Mouse (Mus musculus) retina, embryonic 14.5 days (tissue): Measurements from ENCODE around the gene Nfix.

ENCODE experiments used
- DNase-seq: peaks from one replicate; pipeline ENCODE4 v3.0.0-alpha.2; 2015; ENCODE audit warnings: low spot score

The Nfix gene

DNA sequence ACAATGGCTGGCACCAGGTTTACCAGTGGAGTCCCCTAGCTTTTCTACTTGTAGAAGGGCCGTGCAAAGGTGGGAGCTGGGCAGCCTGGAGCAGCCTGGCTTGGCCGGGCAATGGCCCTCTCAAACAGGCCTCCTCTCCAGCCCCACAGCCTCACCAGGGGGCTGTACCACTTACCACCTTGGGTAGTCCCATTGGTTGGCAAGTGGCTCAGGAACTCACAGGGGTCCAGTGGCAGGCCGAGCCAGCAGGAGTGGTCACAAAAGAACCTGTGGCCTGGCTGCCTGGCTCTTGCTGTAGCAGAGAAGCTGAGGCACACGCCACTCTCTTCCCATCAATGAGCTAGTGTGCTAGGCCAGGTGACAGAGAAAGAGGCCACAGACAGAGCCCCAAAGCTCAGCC is 86.0 kb downstream of the Nfix start:
- DNase-seq = no peak

DNA sequence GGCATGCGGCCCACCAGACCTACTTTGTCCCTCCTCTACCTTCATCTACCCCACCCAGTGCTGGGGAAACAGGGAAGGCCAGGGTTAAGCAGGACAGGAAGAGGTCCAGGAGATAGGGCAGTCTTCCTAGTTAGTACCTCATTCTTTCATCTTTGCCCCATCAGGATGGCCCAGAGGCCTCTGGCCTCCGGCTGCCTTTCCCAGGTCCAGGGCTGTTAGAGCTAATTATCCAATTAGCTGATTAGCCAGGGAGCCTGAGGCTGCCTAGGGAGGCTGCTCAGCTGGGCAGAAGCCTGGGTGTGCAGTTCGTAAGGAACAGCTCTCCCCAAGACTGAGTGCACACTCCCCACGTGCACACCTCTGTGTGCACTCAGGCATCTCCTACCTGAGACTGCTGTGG is 86.8 kb downstream of the Nfix start:
- DNase-seq = peak; percentile 51

DNA sequence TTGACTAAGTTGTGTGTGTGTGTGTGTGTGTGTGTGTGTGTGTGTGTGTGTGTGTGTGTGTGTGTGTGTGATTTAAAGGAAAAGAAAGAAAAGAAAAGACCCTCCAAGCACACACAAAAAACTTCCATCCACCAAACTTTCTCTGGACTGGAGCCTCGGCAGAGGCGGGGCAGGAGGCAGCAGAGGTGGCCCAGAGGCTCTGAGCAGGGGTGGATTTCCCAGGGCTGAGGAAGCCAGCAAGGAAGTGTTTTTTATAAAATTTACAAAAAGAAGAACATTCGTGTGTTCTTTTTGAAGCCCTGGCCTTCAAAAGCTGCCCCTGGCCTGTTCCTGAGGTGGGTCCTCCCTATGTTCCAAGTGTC is 87.4 kb downstream of the Nfix start:
- DNase-seq = no peak

DNA sequence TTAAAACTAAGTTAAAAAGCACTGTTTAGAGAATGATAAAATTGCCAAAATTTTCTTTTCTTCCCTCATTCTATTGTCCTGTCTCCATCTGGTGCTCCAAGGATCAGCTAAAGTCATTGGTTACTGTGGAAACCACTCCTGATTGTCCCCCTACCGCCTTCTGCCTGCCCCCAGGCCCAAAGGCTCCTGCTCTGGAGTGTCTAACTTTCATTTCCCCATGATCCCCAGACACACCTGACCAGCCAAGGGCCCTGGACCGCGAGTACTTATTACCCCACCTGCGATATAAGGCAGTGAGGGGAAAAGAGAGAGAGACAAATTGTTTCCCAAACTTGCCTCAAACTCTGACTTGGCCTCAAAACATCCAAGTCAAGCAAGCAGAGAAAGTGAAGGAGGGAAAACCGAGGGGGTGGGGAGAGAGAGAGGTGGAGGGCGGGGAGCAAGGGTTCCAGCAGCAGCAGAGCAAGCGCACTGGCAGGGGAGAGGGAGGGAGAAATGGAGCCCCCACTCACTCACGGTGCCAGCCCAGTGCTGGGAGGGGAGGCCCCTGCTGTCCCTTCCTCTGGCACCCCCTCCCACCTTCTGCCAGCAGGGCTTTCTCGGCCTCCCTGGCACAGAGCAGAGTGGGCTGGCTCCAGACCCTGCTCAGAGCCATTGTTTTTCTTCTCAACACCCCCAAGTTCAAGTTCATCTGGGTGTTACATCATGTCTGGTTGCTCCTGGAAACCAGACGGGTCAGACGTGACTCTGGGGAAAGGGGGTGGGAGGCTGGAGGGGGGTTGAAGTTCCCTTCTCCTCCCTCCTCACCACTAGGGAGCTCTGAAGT is 88.0 kb downstream of the Nfix start:
- DNase-seq = peak; percentile 58

DNA sequence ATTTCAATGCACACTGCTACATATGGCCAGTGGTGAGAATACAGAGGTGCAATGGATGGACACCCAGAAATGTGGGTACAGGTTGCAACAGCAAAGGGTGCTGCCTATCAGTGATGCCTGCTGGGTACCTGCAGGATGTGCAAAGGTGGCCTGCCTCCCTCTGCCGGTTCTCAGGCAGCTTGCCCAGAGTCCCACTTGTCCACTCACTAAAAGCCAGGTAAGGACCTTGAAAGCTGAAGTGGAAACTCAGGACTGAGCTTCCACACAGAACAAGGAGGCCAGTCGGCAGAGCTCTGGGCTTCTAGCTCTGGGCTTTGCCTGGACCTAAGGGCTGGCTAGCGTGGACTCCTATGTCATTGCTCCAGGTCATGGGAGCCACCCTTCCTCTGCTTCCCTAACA is 88.8 kb downstream of the Nfix start:
- DNase-seq = no peak

DNA sequence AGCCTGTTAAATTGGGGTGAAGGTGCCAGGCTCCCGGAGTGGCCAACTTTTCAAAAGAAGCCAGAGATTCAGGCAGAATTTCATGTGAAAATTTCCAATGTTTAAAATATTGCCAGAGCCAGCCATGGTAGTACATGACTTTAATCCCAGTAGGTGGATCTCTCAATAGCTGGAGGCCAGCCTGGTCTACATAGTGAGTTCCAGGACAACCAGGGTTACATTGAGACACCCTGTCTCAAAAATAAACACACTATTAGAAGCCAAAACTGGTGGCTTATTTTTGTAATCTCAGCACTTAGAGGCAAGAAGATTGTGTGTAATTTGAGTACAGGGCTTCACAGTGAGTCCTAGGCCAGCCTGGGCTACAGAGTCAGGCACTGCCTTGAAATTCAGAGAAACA is 90.2 kb downstream of the Nfix start:
- DNase-seq = no peak

DNA sequence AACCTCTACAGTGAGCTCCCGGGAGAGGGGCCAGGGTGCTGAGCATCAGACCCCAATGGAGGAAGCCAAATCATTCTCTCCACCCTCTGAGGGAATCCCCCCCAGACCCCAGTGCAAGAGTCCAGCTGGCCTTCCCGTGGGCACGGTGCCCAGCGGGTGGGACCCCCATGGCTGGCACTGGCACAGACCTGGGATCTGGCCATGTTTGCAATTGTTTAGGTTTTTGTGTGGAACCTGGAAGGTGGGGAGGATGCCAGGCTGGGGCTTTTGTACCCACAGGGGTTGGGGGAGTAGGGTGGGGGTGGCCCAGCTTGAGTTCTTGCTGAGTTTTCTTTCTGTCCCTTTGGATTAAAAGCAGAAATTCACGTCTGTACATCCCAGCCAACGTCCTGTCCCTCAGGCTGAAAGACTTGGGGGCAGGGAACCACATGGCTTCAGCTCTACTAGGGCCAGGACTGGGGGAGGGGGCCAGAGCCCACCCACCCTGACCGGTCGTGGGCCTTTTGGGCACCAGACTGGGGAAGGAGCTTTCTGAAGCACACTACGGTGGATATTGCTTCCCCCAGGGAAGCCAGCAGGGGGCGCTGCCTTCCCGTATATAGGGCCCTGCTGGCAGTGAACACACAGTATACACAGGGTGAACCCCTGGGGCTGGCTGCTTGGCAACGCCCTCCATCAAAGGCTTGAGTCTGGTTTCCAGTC is 91.2 kb downstream of the Nfix start:
- DNase-seq = peak; percentile 96

DNA sequence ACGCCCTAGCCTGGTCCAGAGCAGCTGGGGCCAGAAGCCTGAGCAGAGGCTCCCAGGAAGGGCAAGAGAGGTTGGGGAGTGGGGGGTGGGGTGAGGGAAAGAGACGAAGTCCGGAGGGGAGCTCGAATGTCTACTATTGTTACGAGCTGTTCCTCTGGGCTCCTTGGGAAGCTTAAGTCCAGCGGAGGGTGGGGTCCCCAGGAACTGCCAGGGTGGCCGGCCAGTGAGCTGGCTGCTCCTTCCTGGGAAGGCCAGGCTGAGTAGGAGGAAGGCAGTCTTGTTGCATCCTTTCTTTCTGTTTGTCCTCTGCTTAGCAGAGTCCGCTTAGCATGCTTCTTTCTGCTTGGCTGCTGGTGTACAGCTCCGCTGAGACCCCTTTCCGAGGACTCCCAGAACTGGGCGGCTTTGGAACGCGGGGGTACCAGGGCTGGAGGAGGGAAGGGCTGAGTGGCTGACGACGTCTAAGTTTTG is 92.0 kb downstream of the Nfix start:
- DNase-seq = peak; percentile 28

DNA sequence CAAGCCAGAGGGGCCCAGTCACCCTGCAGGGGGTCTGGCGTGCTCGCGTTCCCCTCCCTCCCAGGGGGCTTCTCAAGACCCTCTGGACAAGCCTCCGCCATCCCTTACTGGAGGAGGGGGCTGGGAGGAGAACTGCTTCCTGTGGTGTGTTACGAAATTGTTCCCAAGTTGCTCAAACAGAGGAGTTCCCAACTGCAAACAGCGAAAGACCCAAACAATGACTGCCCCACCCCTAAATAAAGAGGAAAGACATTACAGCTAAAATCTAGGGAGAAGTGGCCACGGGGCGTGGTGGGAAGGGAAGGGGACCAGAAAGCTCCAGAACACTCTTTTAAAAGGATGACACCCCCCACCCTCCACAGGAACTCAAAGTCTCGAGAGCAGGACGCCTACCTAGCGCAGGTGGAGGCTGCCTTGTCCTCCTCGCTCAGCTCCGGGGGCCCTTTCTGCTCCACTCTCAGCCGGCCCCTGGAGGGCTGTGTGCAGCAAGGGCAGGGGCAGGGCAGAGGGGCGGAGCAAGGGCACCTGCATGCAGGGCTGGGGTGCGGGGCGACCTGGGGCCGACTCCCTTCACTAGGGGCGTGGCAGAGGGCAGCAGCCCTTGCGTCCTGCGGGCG is 92.8 kb downstream of the Nfix start:
- peak; percentile 28 for DNase-seq

DNA sequence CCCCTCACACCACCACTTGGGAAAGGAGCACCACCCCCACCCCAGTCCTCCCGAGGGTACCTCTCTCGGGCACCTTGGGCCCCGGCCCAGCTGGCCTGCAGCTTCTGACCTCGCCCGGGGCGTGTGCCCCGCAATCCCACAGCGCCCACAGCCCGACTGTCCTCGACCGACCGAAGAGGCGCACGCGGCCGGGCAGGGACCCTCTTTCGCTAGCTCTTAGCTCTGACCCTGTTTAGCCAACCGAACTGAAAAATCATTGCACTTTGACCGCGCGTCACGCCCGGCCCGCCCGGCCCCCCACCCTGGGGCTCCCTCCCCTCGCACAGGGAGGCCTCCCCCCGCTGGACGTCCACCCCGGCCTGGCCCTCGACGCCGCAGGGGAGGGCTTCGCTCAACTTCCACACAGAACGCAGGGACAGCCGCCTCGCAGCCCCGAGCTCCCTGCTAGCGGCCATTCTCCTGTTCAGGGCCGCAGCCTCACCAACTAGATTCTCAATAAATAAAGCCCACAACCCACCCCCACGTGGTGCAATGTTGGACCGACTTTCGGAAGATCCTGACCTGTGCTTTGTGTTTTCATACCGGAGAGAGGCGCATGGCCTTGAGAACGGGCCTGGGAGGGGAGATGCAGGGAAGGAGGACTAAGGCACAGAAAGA is 93.4 kb downstream of the Nfix start:
- peak; percentile 56 for DNase-seq

DNA sequence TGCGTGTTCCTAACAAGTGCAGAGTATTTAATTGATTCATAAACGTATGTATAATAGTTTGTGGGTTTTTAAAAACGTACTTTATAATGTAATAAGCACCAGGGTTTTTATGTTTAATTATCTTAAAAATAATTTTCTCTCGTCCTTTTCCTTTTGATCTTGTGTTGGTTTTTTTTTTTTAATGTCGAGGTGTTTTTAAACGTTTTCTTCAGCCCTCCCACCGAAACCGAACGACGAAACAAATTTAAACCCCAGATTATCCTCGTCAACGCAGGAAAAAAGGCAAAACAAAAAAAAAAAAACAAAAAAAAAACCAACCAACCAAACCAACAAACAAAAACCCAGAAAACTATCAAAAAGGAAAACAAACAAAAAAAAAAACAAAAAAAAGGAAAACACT is 94.2 kb downstream of the Nfix start:
- DNase-seq = no peak

DNA sequence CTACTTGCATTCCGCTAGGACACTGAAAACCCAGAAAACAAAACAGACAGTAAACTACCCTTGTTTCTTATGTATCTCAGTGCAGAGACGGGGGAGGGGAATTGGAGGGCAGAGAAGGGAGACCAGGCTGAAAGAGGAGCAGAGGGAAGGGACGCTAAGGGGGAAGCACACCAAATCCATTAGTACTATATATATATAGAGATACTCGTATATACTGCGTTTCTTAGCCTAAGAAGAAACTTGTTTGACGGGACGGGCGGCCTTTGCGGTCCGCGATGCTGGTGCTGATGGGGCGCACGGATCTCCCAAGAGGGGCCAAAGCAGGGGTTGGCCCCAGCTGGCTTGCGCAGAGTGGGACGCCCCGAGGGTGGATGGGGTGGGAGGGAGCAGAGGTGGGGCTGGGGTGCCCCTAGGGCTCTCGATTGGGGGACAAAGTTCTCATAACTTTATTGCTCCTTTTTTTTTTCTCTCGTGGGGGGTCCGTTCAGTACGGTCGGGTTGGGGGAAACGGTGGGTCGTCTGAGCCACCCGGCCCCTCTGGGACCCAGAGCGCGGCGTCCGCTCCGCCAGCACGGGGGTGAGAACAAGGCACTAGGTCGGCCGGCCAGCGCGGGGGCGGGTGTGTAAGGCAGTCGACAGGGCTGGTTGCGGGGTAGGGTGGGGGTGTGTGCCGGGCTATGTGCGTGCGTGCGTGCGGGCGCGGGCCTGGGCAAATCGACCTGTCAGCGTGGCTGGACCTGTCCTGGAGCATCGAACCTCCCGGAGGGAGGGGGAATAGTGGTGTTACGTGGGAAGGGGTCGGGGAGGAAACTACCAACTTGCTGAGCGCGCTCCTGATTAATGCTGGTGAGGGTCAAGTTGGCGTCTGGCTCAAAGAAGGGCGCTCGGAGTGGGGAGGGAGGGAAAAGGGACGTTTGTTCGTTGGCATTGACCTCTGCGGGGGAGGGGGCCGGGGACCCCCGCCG is 95.0 kb downstream of the Nfix start:
- peak; percentile 18 for DNase-seq

DNA sequence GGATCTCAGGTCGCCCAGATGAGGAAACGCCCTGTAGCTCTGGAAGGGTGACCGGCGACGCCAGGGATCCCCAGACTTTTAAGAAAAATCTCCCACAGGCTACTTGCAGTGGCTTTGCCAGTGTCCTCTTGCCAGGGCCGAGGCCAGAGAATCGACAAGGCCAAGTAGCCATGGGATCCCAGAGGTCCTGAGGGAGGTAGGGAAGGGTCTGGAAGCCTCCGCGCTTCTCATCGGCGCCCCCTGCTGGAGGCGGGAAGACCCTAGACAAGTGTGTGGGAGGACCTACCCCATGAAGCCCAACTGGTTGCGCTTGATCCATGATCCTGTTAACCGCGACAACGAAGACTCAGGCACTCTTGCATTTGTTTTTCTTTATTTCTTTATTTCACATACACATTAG is 95.8 kb downstream of the Nfix start:
- peak; percentile 87 for DNase-seq

DNA sequence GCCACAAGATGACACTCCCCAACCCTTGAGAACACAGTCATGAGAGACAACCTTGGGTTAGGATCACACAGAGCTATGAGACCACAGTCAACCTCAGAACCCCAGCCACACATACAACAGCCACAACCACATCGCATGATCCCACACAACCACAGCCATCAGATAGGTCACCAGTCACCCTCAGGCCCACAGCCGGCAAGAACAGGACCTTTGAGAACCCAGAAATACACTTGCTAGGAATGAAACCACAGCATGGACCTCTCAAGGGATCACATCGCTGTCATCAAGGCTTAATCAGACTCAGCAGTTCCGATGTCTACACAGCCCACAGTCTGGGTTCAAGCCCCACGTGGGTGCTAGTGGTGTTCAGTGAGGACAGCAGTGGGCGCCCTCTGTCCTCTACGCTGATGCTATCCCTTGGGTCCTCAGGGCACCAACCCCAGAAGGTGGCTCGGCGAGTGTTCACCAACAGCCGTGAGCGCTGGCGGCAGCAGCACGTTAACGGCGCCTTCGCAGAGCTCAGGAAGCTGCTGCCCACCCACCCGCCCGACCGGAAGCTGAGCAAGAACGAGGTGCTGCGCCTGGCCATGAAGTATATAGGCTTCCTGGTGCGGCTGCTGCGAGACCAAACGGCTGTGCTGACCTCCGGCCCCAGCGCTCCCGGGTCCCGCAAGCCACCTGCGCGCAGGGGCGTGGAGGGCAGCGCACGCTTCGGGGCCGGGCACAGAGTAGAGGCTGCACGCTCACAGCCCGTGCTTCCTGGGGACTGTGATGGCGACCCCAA is 96.5 kb downstream of the Nfix start:
- DNase-seq = no peak

DNA sequence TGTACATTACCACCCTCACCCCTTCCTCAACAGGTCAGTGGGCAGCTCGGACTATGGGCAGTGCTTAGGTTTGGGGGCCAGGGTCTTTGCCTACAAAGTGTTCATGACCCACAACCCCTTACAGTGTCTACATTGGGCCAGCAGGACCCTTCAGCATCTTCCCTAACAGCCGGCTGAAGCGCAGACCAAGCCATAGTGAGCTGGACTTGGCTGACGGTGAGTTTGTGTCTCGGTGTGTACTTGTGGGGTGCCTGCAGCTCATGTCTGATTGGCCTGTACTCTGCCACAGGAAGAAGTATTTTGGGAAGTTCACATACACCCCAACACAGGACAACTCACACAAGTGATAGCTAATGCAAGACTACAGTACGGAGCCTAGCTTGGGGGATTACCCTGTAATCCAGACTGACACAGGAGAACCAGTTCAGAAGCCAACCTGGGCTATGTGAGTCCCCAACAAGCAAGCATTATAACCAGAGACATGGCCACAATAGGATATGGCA is 97.1 kb downstream of the Nfix start:
- no peak for DNase-seq

DNA sequence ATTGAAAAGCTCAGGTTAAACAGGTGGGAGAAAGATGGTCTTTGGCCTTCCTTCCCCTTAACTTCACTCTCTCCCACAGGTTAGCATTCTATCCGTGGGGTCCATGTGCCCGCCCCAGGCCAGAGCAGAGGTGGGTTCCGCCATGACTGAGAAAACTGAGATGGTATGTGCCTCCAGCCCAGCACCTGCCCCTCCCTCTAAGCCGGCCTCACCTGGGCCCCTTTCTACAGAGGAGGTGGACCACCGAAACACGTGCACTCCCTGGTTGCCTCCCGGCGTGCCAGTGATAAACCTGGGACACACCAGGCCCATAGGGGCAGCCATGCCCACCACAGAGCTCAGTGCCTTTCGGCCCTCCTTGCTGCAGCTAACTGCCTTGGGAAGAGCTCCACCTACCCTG is 97.6 kb downstream of the Nfix start:
- DNase-seq = no peak

DNA sequence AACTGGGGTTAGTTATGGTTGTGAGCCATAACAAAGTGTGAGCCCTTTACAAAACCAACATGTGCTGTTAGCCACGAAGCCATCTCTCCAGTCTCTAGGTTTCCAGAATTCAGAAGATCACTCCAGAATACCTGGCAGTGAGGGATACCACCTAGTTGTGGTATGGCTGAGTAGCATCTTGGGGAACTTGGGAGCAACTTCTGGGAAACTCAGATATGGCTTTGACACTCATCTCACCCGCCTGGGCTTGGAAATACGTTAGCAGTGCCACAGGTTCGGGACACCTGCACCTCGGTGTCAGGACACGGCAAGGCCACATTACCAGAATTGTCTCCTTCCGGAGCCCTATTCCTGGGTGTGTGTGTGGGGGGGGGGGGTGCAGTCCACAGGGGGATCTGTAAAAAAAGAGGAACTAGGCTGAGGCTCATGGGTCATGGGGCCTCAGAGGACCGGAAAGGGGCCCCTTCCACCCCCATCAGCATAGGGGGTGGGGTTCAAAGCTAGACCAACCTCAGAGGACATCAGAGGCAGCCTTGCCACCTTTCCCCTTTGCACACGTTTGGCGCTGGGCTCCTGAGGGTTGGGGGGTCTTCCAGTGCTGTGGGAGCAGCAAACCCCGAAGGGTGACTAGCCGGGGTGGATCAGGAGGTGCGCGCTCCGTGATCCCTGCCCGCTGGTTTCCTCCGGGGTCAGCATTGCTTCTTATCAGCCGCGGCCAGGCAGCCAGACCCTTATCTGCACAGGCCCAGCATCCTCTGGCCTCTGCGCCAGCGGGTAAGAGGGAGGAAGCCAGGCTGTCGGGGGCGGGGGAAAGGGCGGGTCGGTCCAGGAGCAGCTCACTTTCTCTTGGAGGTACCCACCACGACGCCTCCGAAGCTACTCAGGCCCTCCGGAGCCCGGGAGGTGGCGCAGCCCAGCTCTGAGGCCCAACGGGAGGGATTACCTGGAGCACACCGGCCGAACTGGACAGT is 98.9 kb downstream of the Nfix start, which contains the start of gene Lyl1:
TSS of gene Lyl1 (plus strand) at position 517 of the 971 bp plus-strand sequence.
- DNase-seq = no peak

DNA sequence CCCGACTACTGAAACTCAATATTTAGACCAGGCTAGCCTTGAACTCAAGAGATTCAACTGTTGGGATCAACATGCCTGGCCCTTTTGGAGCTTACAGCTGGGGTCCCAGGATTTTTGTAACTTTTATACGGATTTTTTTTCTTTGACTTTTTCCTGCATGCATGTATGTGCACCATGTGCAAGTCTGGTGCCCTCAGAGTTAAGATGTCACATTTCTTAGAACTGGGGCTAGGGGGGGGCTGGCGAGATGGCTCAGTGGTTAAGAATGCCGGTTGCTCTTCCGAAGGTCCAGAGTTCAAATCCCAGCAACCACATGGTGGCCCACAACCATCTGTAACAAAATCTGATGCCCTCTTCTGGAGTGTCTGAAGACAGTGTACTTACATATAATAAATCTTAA is 99.6 kb downstream of the Nfix start:
- DNase-seq = no peak

DNA sequence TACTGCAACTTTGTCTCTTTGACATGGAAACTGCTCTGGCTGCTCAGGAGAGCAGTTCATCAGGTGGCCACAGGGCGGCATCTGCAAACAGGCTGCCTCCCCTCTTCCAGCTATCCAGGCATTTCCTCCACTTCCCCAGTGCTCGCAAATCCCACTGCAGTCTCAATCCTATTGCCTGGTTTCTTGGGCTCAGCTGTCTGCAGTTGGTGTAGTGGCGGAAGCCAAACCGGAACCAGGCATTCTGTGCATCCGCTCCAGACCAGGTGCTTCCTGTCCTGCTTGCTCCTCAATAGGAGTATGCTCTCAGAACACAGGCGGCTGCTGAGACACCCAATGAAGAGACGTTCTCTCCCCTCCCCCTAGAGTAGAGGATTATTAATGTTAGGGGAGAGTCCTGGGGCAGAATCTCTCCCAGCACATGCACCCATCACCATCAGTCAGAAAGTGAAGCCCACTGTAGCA is 100.3 kb downstream of the Nfix start:
- DNase-seq = peak; percentile 65
